Comparison of ENCODE assay signal across 8 mouse cellular contexts in the genomic region with DNA sequence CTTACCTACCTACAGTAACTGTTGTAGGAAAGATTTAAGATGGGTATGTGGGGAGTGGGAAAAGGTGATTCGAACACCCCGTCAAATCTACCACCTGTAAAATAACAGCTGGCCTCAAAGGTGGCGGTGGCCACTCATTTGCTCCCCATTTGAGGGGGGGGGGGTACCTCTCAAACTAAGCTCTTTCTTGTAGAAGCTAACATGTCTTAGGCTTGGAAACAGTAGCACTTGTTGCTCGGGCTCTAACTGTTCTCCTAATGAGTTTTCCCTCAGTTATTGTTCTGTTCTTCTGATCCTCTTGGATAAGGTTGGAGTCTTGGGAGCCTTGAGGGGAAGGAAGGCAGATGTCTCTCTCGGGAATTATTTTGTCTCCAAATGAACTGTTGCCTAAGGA. TPM values are rescaled to one million over a fixed set of nuclear protein-coding genes. Genes with fewer than 3 reads are reported as not detected.
DNase-seq lines count a peak whose midpoint lies in the region; ATAC-seq and TF ChIP-seq lines count a peak whose summit lies in the region.

No protein-coding gene starts in this region.

- no peaks in the 10 kb centered on the region for H3K9me3 ChIP-seq in heart, embryonic 16.5 days (replicated peaks; ENCODE audit: control insufficient read depth, low read length)
- no peaks in the 10 kb centered on the region for H3K9me3 ChIP-seq in hindbrain, embryonic 14.5 days (ENCODE audit: control insufficient read depth, low read length)
- no peaks in the 10 kb centered on the region for H3K9me3 ChIP-seq in midbrain, postnatal 0 days (ENCODE audit: low read length)

- peak overlapping the region; percentile 65 for H3K9ac ChIP-seq in heart, embryonic 16.5 days (ENCODE audit: low read length)
- H3K9ac ChIP-seq in hindbrain, embryonic 14.5 days: peak overlapping the region; percentile 51; the same call in 1 of the 2 replicates
- H3K9ac ChIP-seq in midbrain, postnatal 0 days (replicated peaks; ENCODE audit: low read length, poor library complexity, severe bottlenecking): no peak overlapping the region

- TF ChIP-seq CTCF in midbrain, postnatal 0 days (IDR thresholded peaks at IDR 0.05): no peak

- H3K27me3 ChIP-seq in heart, embryonic 16.5 days (ENCODE audit: control insufficient read depth, insufficient read depth, low read length): no peaks in the 10 kb centered on the region
- H3K27me3 ChIP-seq in hindbrain, embryonic 14.5 days (ENCODE audit: control insufficient read depth, insufficient read depth, low read length): no peaks in the 10 kb centered on the region
- H3K27me3 ChIP-seq in midbrain, postnatal 0 days (ENCODE audit: insufficient read depth, low read length): no peaks in the 10 kb centered on the region

- peaks cover 8% of the 10 kb centered on the region for H3K4me1 ChIP-seq in heart, embryonic 16.5 days (ENCODE audit: control insufficient read depth, insufficient read depth, low read length)
- no peaks in the 10 kb centered on the region; the same call in none of the 2 replicates for H3K4me1 ChIP-seq in hindbrain, embryonic 14.5 days (replicated peaks; ENCODE audit: control insufficient read depth, insufficient read depth, low read length)
- H3K4me1 ChIP-seq in midbrain, postnatal 0 days (ENCODE audit: insufficient read depth, low read length): 0 out of 2 replicates have a peak, but pooled peaks cover 3% of the 10 kb centered on the region

- ATAC-seq in heart, embryonic 16.5 days (replicated peaks; ENCODE audit: extremely low read depth, insufficient read depth, low FRiP score): no peak
- no peak for ATAC-seq in hindbrain, embryonic 14.5 days (ENCODE audit: low FRiP score)
- ATAC-seq in midbrain, postnatal 0 days (ENCODE audit: low FRiP score): no peak

- H3K27ac ChIP-seq in heart, embryonic 16.5 days (ENCODE audit: low read length): peak overlapping the region; percentile 93
- no peak overlapping the region for H3K27ac ChIP-seq in hindbrain, embryonic 14.5 days
- H3K27ac ChIP-seq in midbrain, postnatal 0 days (ENCODE audit: low read depth, low read length): no peak overlapping the region

- H3K4me2 ChIP-seq in heart, embryonic 16.5 days (ENCODE audit: low read depth, low read length): peak overlapping the region; percentile 70
- peak overlapping the region; percentile 52 for H3K4me2 ChIP-seq in hindbrain, embryonic 14.5 days (replicated peaks)
- peak overlapping the region; percentile 47 for H3K4me2 ChIP-seq in midbrain, postnatal 0 days (ENCODE audit: low read depth, low read length, poor library complexity, severe bottlenecking)

- H3K4me3 ChIP-seq in heart, embryonic 16.5 days (ENCODE audit: low read length): peak overlapping the region; percentile 71
- H3K4me3 ChIP-seq in hindbrain, embryonic 14.5 days (replicated peaks; ENCODE audit: low read length): peak overlapping the region; percentile 37
- H3K4me3 ChIP-seq in midbrain, postnatal 0 days (ENCODE audit: low read depth, low read length): peak overlapping the region; percentile 33

- 6% methylated on average over 5 of the region's 5 CpGs for WGBS in heart, embryonic 16.5 days
- 14% methylated on average over 5 of the region's 5 CpGs for WGBS in hindbrain, embryonic 14.5 days
- 11% methylated on average over 5 of the region's 5 CpGs for WGBS in midbrain, postnatal 0 days

- H3K36me3 ChIP-seq in heart, embryonic 16.5 days (ENCODE audit: control insufficient read depth, insufficient read depth): peaks cover 13% of the 10 kb centered on the region
- peaks cover 47% of the 10 kb centered on the region for H3K36me3 ChIP-seq in hindbrain, embryonic 14.5 days (replicated peaks; ENCODE audit: control insufficient read depth, insufficient read depth)
- H3K36me3 ChIP-seq in midbrain, postnatal 0 days (ENCODE audit: insufficient read depth, low read length): peaks cover 13% of the 10 kb centered on the region; the same call in 1 of the 2 replicates

- DNase-seq in heart, adult 18-20 months: no peak
- DNase-seq in adipocyte (ENCODE audit: low spot score): peak; percentile 20
- no peak for DNase-seq in hindbrain, embryonic 14.5 days (ENCODE audit: low spot score)
- no peak for DNase-seq in midbrain, postnatal 0 days (ENCODE audit: low spot score)
- no peak for DNase-seq in right cerebral cortex, adult 2 months (ENCODE audit: low spot score in 2 of 2)
- no peak for DNase-seq in adrenal gland, postnatal 36 days
- no peak for DNase-seq in layer of hippocampus, postnatal 10 days (ENCODE audit: low spot score in 2 of 2)

RNA-seq across cellular contexts. Expression of a gene that starts 23.4 kb away (rescaled TPM):
- polyA plus RNA-seq in heart, embryonic 16.5 days (2015; fragmentation: Nextera tagmentation; extraction: Ambion mirVana): 19.7 and 21.3 TPM in 2 replicates
- 1 to 10 TPM; 3.7 to 5.2 TPM for total RNA-seq in heart, adult 18-20 months (2021)
- polyA plus RNA-seq in hindbrain, embryonic 14.5 days (2014; fragmentation: Nextera tagmentation; extraction: Ambion mirVana): 8.4 and 10.5 TPM in 2 replicates
- 7.0 and 11.8 TPM in 2 replicates for total RNA-seq in midbrain, postnatal 0 days (2014; rRNA removed)
- polyA plus RNA-seq in midbrain, postnatal 0 days (2015; fragmentation: Nextera tagmentation; extraction: Ambion mirVana): 6.1 and 8.2 TPM in 2 replicates
- 10 to 100 TPM; 12.0 to 14.6 TPM for total RNA-seq in adrenal gland, postnatal 36 days (2021)
- total RNA-seq in layer of hippocampus, postnatal 10 days (2021): 10 to 100 TPM; 11.1 to 17.0 TPM

RNA-seq across cellular contexts. Expression of a gene that starts 31.3 kb away (rescaled TPM):
- polyA plus RNA-seq in heart, embryonic 16.5 days (2015; fragmentation: Nextera tagmentation; extraction: Ambion mirVana): 0.10 and 0.42 TPM in 2 replicates
- not detected for total RNA-seq in heart, adult 18-20 months (2021)
- polyA plus RNA-seq in hindbrain, embryonic 14.5 days (2014; fragmentation: Nextera tagmentation; extraction: Ambion mirVana): 0.20 and 0.51 TPM in 2 replicates
- total RNA-seq in midbrain, postnatal 0 days (2014; rRNA removed): 0.93 and 1.2 TPM in 2 replicates
- 0.19 TPM in 1 of 2 replicates, not detected in the other for polyA plus RNA-seq in midbrain, postnatal 0 days (2015; fragmentation: Nextera tagmentation; extraction: Ambion mirVana)
- under 1 TPM; 0.26 to 0.40 TPM for total RNA-seq in adrenal gland, postnatal 36 days (2021)
- total RNA-seq in layer of hippocampus, postnatal 10 days (2021): under 1 TPM in 1 of 2 experiments, not detected in 1; 0.27 TPM
